Comparison of ENCODE assay signal across 15 mouse cellular contexts in genomic region chr9:90250964-90251750, GRCm38 (mm10). TPM values are rescaled to one million over a fixed set of nuclear protein-coding genes. Genes with fewer than 3 reads are reported as not detected.
DNase-seq lines count a peak whose midpoint lies in the region; ATAC-seq and TF ChIP-seq lines count a peak whose summit lies in the region.
"Had no signal": no experiment of that assay in that cellular context is flagged by ENCODE, and none has a peak within 500 bp of the region (broad histone marks: within the 10 kb centered on the region; RNA-seq: fewer than 3 reads in every experiment).

No protein-coding gene starts in this region.

- no peak for TF ChIP-seq CTCF in thymus, adult 2 months (IDR thresholded peaks at IDR 0.05; ENCODE audit: borderline replicate concordance, control insufficient read depth, extremely low read depth, insufficient read depth, low read length, poor library complexity)
- TF ChIP-seq CTCF in liver, embryonic 14.5 days (IDR thresholded peaks at IDR 0.05; ENCODE audit: low read depth), result no peak
- no peak for TF ChIP-seq CTCF in left cerebral cortex, adult 2 months (IDR thresholded peaks at IDR 0.05)

- ATAC-seq in granulocyte monocyte progenitor cell, adult 5-6 weeks (replicated peaks; ENCODE audit: poor library complexity, severe bottlenecking), result peak; percentile 32
- ATAC-seq in liver, embryonic 14.5 days (ENCODE audit: insufficient read depth), result peak; percentile 55
- no peak for ATAC-seq in forebrain, embryonic 16.5 days
- ATAC-seq: midbrain, embryonic 16.5 days had no signal

- H3K4me2 ChIP-seq in liver, embryonic 14.5 days (ENCODE audit: low read depth), result peak overlapping the region; percentile 80
- no peak overlapping the region for H3K4me2 ChIP-seq in forebrain, embryonic 16.5 days (ENCODE audit: low read length)
- H3K4me2 ChIP-seq: embryonic facial prominence, embryonic 13.5 days; heart, embryonic 15.5 days; lung, embryonic 15.5 days; neural tube, embryonic 13.5 days; stomach, embryonic 15.5 days had no signal

- TF ChIP-seq EP300 in liver, embryonic 14.5 days (IDR thresholded peaks at IDR 0.05; ENCODE audit: low read depth), result peak; percentile 69

- no peaks in the 10 kb centered on the region for H3K9me3 ChIP-seq in liver, embryonic 14.5 days (ENCODE audit: control insufficient read depth, low read length)
- H3K9me3 ChIP-seq in forebrain, embryonic 16.5 days (ENCODE audit: control insufficient read depth, low read length), result no peaks in the 10 kb centered on the region
- H3K9me3 ChIP-seq: embryonic facial prominence, embryonic 13.5 days; heart, embryonic 15.5 days; lung, embryonic 15.5 days; neural tube, embryonic 13.5 days; stomach, embryonic 15.5 days had no signal

- DNase-seq in thymus, adult 2 months, result no peak
- DNase-seq in thymus, postnatal 25 days, result no peak
- DNase-seq in liver, embryonic 14.5 days (ENCODE audit: low read depth in 3 of 3, low spot score in 3 of 3), result peak; percentile 48 to 67 (median 62)
- DNase-seq in left cerebral cortex, adult 2 months (ENCODE audit: extremely low spot score in 1 of 2, low spot score in 2 of 2), result no peak
- DNase-seq in cerebellum, postnatal 36 days, result no peak
- DNase-seq: cerebellum, adult 9-11 months; kidney, postnatal 36 days had no signal

- peaks cover 5% of the 10 kb centered on the region; the same call in 1 of the 2 replicates for H3K36me3 ChIP-seq in thymus, adult 2 months (ENCODE audit: control insufficient read depth, insufficient read depth, low read length)
- peaks cover 27% of the 10 kb centered on the region for H3K36me3 ChIP-seq in liver, embryonic 14.5 days (replicated peaks; ENCODE audit: control insufficient read depth, insufficient read depth, low read depth)
- H3K36me3 ChIP-seq in forebrain, embryonic 16.5 days (ENCODE audit: control insufficient read depth, insufficient read depth), result no peaks in the 10 kb centered on the region
- H3K36me3 ChIP-seq: heart, embryonic 15.5 days had no signal

- H3K4me3 ChIP-seq in thymus, adult 2 months (ENCODE audit: control insufficient read depth, insufficient read depth, low read length), result no peak overlapping the region
- H3K4me3 ChIP-seq in liver, embryonic 14.5 days (ENCODE audit: insufficient read depth in 1 of 2, low read depth in 2 of 2, low read length in 2 of 2), result peak overlapping the region in 1 of 2 experiments; percentile 14; a peak in 1 of 4 replicates
- H3K4me3 ChIP-seq in forebrain, embryonic 16.5 days (replicated peaks; ENCODE audit: low read length), result no peak overlapping the region
- no peak overlapping the region for H3K4me3 ChIP-seq in left cerebral cortex, adult 2 months
- H3K4me3 ChIP-seq: embryonic facial prominence, embryonic 13.5 days; heart, embryonic 15.5 days; lung, embryonic 15.5 days; neural tube, embryonic 13.5 days; stomach, embryonic 15.5 days had no signal

- no peaks in the 10 kb centered on the region for H3K27me3 ChIP-seq in thymus, adult 2 months (ENCODE audit: control insufficient read depth, insufficient read depth, low read length)
- no peaks in the 10 kb centered on the region for H3K27me3 ChIP-seq in liver, embryonic 14.5 days (ENCODE audit: control insufficient read depth, insufficient read depth, low read length)
- no peaks in the 10 kb centered on the region for H3K27me3 ChIP-seq in forebrain, embryonic 16.5 days (replicated peaks; ENCODE audit: control insufficient read depth, insufficient read depth, low read length)
- H3K27me3 ChIP-seq: embryonic facial prominence, embryonic 13.5 days; heart, embryonic 15.5 days; lung, embryonic 15.5 days; neural tube, embryonic 13.5 days; stomach, embryonic 15.5 days had no signal

- H3K9ac ChIP-seq in liver, embryonic 14.5 days (replicated peaks), result peak overlapping the region; percentile 75
- no peak overlapping the region for H3K9ac ChIP-seq in forebrain, embryonic 16.5 days (replicated peaks; ENCODE audit: low read depth, low read length)
- H3K9ac ChIP-seq: embryonic facial prominence, embryonic 13.5 days; heart, embryonic 15.5 days; lung, embryonic 15.5 days; neural tube, embryonic 13.5 days; stomach, embryonic 15.5 days had no signal

- no peak for TF ChIP-seq POLR2A in thymus, adult 2 months (IDR thresholded peaks at IDR 0.05; ENCODE audit: control insufficient read depth, extremely low read depth, insufficient read depth, low read length, poor library complexity)

- intact Hi-C loops in left cerebral cortex, adult 2 months (cut with DNase I), result no loop called here

- H3K27ac ChIP-seq in thymus, adult 2 months (ENCODE audit: control insufficient read depth, insufficient read depth, low read length), result peak overlapping the region; percentile 81
- H3K27ac ChIP-seq in liver, embryonic 14.5 days, result peak overlapping the region; percentile 100
- H3K27ac ChIP-seq in forebrain, embryonic 16.5 days (ENCODE audit: low read length), result no peak overlapping the region
- H3K27ac ChIP-seq in left cerebral cortex, adult 2 months, result no peak overlapping the region
- H3K27ac ChIP-seq: embryonic facial prominence, embryonic 13.5 days; lung, embryonic 15.5 days; neural tube, embryonic 13.5 days had no signal

- 51% methylated on average over 13 of the region's 13 CpGs for WGBS in thymus, adult 2 months
- WGBS in liver, embryonic 14.5 days (ENCODE audit: insufficient replicate concordance), result 38% methylated on average over 13 of the region's 13 CpGs
- WGBS in forebrain, embryonic 16.5 days, result 73% methylated on average over 13 of the region's 13 CpGs

- peaks cover 56% of the 10 kb centered on the region for H3K4me1 ChIP-seq in thymus, adult 2 months (replicated peaks; ENCODE audit: control insufficient read depth, insufficient read depth, low read length)
- H3K4me1 ChIP-seq in liver, embryonic 14.5 days (replicated peaks; ENCODE audit: control insufficient read depth in 2 of 2, insufficient read depth in 2 of 2, low read length in 1 of 2), result peaks cover 62 to 69% of the 10 kb centered on the region in 2 experiments
- no peaks in the 10 kb centered on the region for H3K4me1 ChIP-seq in forebrain, embryonic 16.5 days (replicated peaks; ENCODE audit: control insufficient read depth, insufficient read depth, low read length)

RNA-seq across cellular contexts. Expression of gene Tbc1d2b, which starts 19.4 kb away (rescaled TPM):
- 54.5 and 59.1 TPM in 2 replicates for polyA plus RNA-seq in thymus, adult 2 months (2012; rRNA removed)
- 61.2 and 68.0 TPM in 2 replicates for total RNA-seq in granulocyte monocyte progenitor cell, adult 5-6 weeks (2014; fragmentation: Nextera tagmentation)
- 48.0 and 51.9 TPM in 2 replicates for total RNA-seq in granulocyte monocyte progenitor cell, adult 5-6 weeks (2017)
- polyA plus RNA-seq in liver, embryonic 14.5 days (2012; rRNA removed), result 9.8 and 10.1 TPM in 2 replicates
- 6.5 and 9.5 TPM in 2 replicates for polyA plus RNA-seq in liver, embryonic 14.5 days (2014; fragmentation: Nextera tagmentation; extraction: Ambion mirVana)
- polyA plus RNA-seq in forebrain, embryonic 16.5 days (2015; fragmentation: Nextera tagmentation; extraction: Ambion mirVana), result 5.3 and 7.1 TPM in 2 replicates
- total RNA-seq in left cerebral cortex, adult 2 months (2021), result 10 to 100 TPM; 14.1 to 14.2 TPM

Comparison
In these comparisons a context has a peak if more than half of its experiments do, and no peak if none do; other contexts are left out.
1. DNase-seq: peak in liver, embryonic 14.5 days (3 of 3); none in thymus, adult 2 months (single experiment), thymus, postnatal 25 days (single experiment), left cerebral cortex, adult 2 months (0 of 2) and cerebellum, postnatal 36 days (0 of 2).
2. H3K27ac ChIP-seq: peak in thymus, adult 2 months (single experiment) and liver, embryonic 14.5 days (single experiment); none in forebrain, embryonic 16.5 days (single experiment) and left cerebral cortex, adult 2 months (single experiment).